Comparison of ENCODE assay signal across 8 mouse cellular contexts in genomic region chr3:54815292-54815691, GRCm38 (mm10). TPM values are rescaled to one million over a fixed set of nuclear protein-coding genes. Genes with fewer than 3 reads are reported as not detected.
DNase-seq lines count a peak whose midpoint lies in the region; ATAC-seq and TF ChIP-seq lines count a peak whose summit lies in the region.

No protein-coding gene starts in this region.

- no peak overlapping the region for H3K4me2 ChIP-seq in intestine, embryonic 14.5 days (ENCODE audit: low read length)
- H3K4me2 ChIP-seq in intestine, embryonic 16.5 days (ENCODE audit: low read depth, low read length), result no peak overlapping the region
- H3K4me2 ChIP-seq in forebrain, embryonic 12.5 days, result no peak overlapping the region

- no peaks in the 10 kb centered on the region for H3K4me1 ChIP-seq in intestine, embryonic 14.5 days (replicated peaks; ENCODE audit: control insufficient read depth, insufficient read depth, low read length)
- H3K4me1 ChIP-seq in intestine, embryonic 16.5 days (ENCODE audit: control insufficient read depth, insufficient read depth, low read length), result no peaks in the 10 kb centered on the region
- no peaks in the 10 kb centered on the region for H3K4me1 ChIP-seq in forebrain, embryonic 12.5 days
- H3K4me1 ChIP-seq in olfactory bulb, adult 2 months (ENCODE audit: control insufficient read depth, insufficient read depth, low read length), result no peaks in the 10 kb centered on the region

- H3K27ac ChIP-seq in intestine, embryonic 14.5 days (ENCODE audit: low read depth), result no peak overlapping the region
- no peak overlapping the region for H3K27ac ChIP-seq in intestine, embryonic 16.5 days (ENCODE audit: low read length)
- H3K27ac ChIP-seq in forebrain, embryonic 12.5 days, result no peak overlapping the region
- no peak overlapping the region for H3K27ac ChIP-seq in olfactory bulb, adult 2 months (ENCODE audit: insufficient read depth, low read depth, low read length)

- DNase-seq in intestine, embryonic 14.5 days (ENCODE audit: low spot score), result peak; percentile 70
- DNase-seq in B cell, adult 2 months, result peak; percentile 59 to 67
- peak; percentile 81 for DNase-seq in MN1 (ENCODE audit: low spot score)
- DNase-seq in kidney, postnatal 4 days, result peak; percentile 73 to 80
- no peak for DNase-seq in urinary bladder, postnatal 10 days (ENCODE audit: low spot score)

- H3K9me3 ChIP-seq in intestine, embryonic 14.5 days (ENCODE audit: control insufficient read depth, low read length), result no peaks in the 10 kb centered on the region
- H3K9me3 ChIP-seq in intestine, embryonic 16.5 days (ENCODE audit: control insufficient read depth, low read length), result no peaks in the 10 kb centered on the region
- H3K9me3 ChIP-seq in forebrain, embryonic 12.5 days, result no peaks in the 10 kb centered on the region

- WGBS in intestine, embryonic 14.5 days, result 23% methylated on average over 3 of the region's 3 CpGs
- 21% methylated on average over 3 of the region's 3 CpGs for WGBS in intestine, embryonic 16.5 days
- WGBS in forebrain, embryonic 12.5 days, result 31% methylated on average over 3 of the region's 3 CpGs
- WGBS in olfactory bulb, adult 2 months, result 21% methylated on average over 3 of the region's 3 CpGs

- no peaks in the 10 kb centered on the region for H3K27me3 ChIP-seq in intestine, embryonic 14.5 days (replicated peaks; ENCODE audit: control insufficient read depth, insufficient read depth, low read length)
- no peaks in the 10 kb centered on the region for H3K27me3 ChIP-seq in intestine, embryonic 16.5 days (replicated peaks; ENCODE audit: control insufficient read depth, insufficient read depth, low read length)
- H3K27me3 ChIP-seq in forebrain, embryonic 12.5 days, result no peaks in the 10 kb centered on the region

- TF ChIP-seq POLR2A in olfactory bulb, adult 2 months (IDR thresholded peaks at IDR 0.05; ENCODE audit: insufficient read depth, low read depth, low read length), result no peak

- no peak overlapping the region for H3K9ac ChIP-seq in intestine, embryonic 14.5 days (ENCODE audit: low read length)
- no peak overlapping the region for H3K9ac ChIP-seq in intestine, embryonic 16.5 days (ENCODE audit: low read depth, low read length)
- H3K9ac ChIP-seq in forebrain, embryonic 12.5 days, result no peak overlapping the region

- H3K36me3 ChIP-seq in intestine, embryonic 14.5 days (ENCODE audit: control insufficient read depth, insufficient read depth, low read length), result no peaks in the 10 kb centered on the region
- H3K36me3 ChIP-seq in intestine, embryonic 16.5 days (ENCODE audit: control insufficient read depth, insufficient read depth, low read length), result no peaks in the 10 kb centered on the region
- no peaks in the 10 kb centered on the region for H3K36me3 ChIP-seq in forebrain, embryonic 12.5 days (replicated peaks)

- no peak overlapping the region for H3K4me3 ChIP-seq in intestine, embryonic 14.5 days (ENCODE audit: low read depth, low read length)
- H3K4me3 ChIP-seq in intestine, embryonic 16.5 days (ENCODE audit: low read length), result no peak overlapping the region
- no peak overlapping the region for H3K4me3 ChIP-seq in forebrain, embryonic 12.5 days (replicated peaks)
- H3K4me3 ChIP-seq in olfactory bulb, adult 2 months (ENCODE audit: insufficient read depth, low read depth, low read length), result no peak overlapping the region

- TF ChIP-seq CTCF in olfactory bulb, adult 2 months (IDR thresholded peaks at IDR 0.05; ENCODE audit: insufficient read depth, low read depth, low read length), result peak; percentile 62; the same call in 1 of the 2 replicates

- no peak for ATAC-seq in intestine, embryonic 14.5 days (replicated peaks; ENCODE audit: low FRiP score, low TSS enrichment, low read depth)
- no peak for ATAC-seq in intestine, embryonic 16.5 days
- ATAC-seq in forebrain, embryonic 12.5 days (ENCODE audit: low FRiP score), result 0 out of 2 replicates have a peak, but pooled peaks have one; percentile 58

RNA-seq across cellular contexts. Expression of gene Rfxap, which starts 7.7 kb away (rescaled TPM):
- 42.8 and 43.7 TPM in 2 replicates for polyA plus RNA-seq in intestine, embryonic 14.5 days (2014; fragmentation: Nextera tagmentation; extraction: Ambion mirVana)
- 22.8 and 24.4 TPM in 2 replicates for polyA plus RNA-seq in intestine, embryonic 16.5 days (2015; fragmentation: Nextera tagmentation; extraction: Ambion mirVana)
- 56.8 and 65.6 TPM in 2 replicates for polyA plus RNA-seq in forebrain, embryonic 12.5 days (2016; fragmentation: Nextera tagmentation; extraction: Ambion mirVana)
- polyA plus RNA-seq in olfactory bulb, adult 2 months (2012; ENCODE audit: insufficient read depth, insufficient read length, low replicate concordance, missing spikeins), result not detected in 2 replicates

RNA-seq across cellular contexts. Expression of gene Smad9, which starts 59.9 kb away (rescaled TPM):
- polyA plus RNA-seq in intestine, embryonic 14.5 days (2014; fragmentation: Nextera tagmentation; extraction: Ambion mirVana), result 3.7 TPM in 2 replicates
- polyA plus RNA-seq in intestine, embryonic 16.5 days (2015; fragmentation: Nextera tagmentation; extraction: Ambion mirVana), result 1.0 and 1.4 TPM in 2 replicates
- 0.17 and 0.24 TPM in 2 replicates for polyA plus RNA-seq in forebrain, embryonic 12.5 days (2016; fragmentation: Nextera tagmentation; extraction: Ambion mirVana)
- not detected in 2 replicates for polyA plus RNA-seq in olfactory bulb, adult 2 months (2012; ENCODE audit: insufficient read depth, insufficient read length, low replicate concordance, missing spikeins)

Comparison
In these comparisons a context has a peak if more than half of its experiments do, and no peak if none do; other contexts are left out.
1. RNA of gene Rfxap, which starts 7.7 kb away (polyA plus RNA-seq): 56.8 to 65.6 TPM in forebrain, embryonic 12.5 days, 42.8 to 43.7 TPM in intestine, embryonic 14.5 days and 22.8 to 24.4 TPM in intestine, embryonic 16.5 days; not detected in olfactory bulb, adult 2 months; every median in the first group is over 10 times any median in the second.